ENCODE assay signal across 8 mouse cellular contexts in the genomic region with DNA sequence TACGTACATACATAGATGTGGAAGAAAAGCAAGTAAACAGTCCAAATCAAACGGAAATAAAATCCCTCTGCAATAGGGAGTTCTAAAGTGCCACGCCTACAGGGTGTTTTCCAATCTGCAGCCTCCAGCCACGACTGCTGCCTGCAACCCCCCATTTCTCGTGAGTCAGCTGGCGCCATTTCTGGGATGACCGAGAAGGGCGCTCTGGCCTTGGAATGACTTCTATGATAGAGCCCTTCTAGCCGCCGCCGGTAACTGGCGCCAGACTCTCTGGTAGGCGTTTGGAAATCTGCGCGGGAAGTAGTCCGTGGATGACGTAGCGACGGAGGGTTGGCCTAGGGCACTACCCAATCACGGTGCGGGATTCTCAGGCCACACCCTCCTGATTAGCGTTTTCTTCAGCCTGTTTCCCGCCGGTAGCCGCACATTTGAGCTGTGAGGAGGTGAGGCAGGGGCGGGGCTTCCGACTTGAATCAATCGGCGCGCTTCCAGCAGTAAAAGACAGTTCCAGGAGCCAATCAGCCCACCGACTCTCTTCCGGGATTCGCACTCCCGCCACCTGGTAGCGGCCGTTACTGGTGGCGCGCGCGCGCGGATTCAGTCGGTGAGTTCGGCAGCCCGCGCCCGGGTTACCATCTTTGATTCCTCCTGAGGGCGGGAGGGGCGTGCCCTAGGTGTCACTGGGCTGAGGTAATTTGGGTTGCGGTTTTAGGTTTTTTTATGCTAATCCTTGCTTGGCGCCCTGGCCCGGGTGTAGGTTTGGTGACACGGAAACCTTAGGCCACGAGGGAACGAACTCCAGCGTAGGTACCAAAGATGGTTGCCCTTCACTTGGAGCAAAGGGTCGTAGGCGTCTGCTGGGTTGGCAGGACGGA. TPM values are rescaled to one million over a fixed set of nuclear protein-coding genes. Genes with fewer than 3 reads are reported as not detected.
A peak's percentile ranks its signal among the peaks of the same experiment; 100 is the strongest.
DNase-seq lines count a peak whose midpoint lies in the region; ATAC-seq and TF ChIP-seq lines count a peak whose summit lies in the region.

A gene (plus strand): TSS at position 440 of the 875 bp plus-strand sequence.

- DNase-seq in MEL (ENCODE audit: low read depth, low spot score) = peak; percentile 100
- DNase-seq in cerebellum, adult 2 months = peak; percentile 99 to 100
- DNase-seq in forebrain, postnatal 0 days = peak; percentile 100
- peak; percentile 99 for DNase-seq in heart, postnatal 4 days
- DNase-seq in layer of hippocampus, adult 8-10 months (ENCODE audit: low spot score in 2 of 2) = peak; percentile 100
- DNase-seq in ovary, adult 18-20 months (ENCODE audit: low spot score) = peak; percentile 99
- peak; percentile 100 for DNase-seq in thymus, postnatal 0 days (ENCODE audit: low spot score)

- peak within 1 kb of the TSS; percentile 98 for H3K27ac ChIP-seq in MEL (ENCODE audit: control insufficient read depth, low read depth, low read length)
- H3K27ac ChIP-seq in cerebellum, adult 2 months (ENCODE audit: insufficient read depth, low read length) = peak within 1 kb of the TSS; percentile 60
- H3K27ac ChIP-seq in forebrain, postnatal 0 days (ENCODE audit: low read depth, low read length) = peak within 1 kb of the TSS; percentile 67
- peak within 1 kb of the TSS; percentile 85 for H3K27ac ChIP-seq in lung, embryonic 15.5 days

- TF ChIP-seq RAD21 in MEL (IDR thresholded peaks at IDR 0.05; ENCODE audit: low read depth, low read length) = no peak

- WGBS in cerebellum, adult 2 months = under 1% methylated on average over 59 of the region's 59 CpGs
- under 1% methylated on average over 59 of the region's 59 CpGs for WGBS in forebrain, postnatal 0 days
- under 1% methylated on average over 59 of the region's 59 CpGs for WGBS in lung, embryonic 15.5 days

- peaks cover 35% of the 10 kb centered on the region for H3K79me2 ChIP-seq in MEL (ENCODE audit: control insufficient read depth, insufficient read depth, low read length, poor library complexity)

- no peak for TF ChIP-seq EP300 in MEL (IDR thresholded peaks at IDR 0.05; ENCODE audit: low read depth in 1 of 2, low read length in 2 of 2)

- no peak; a peak in 1 of 6 replicates for TF ChIP-seq CTCF in MEL (IDR thresholded peaks at IDR 0.05 in 2 of 3, conservative IDR thresholded peaks at IDR 0.05 in 1 of 3; ENCODE audit: control insufficient read depth in 1 of 3, insufficient read depth in 1 of 3, low read depth in 2 of 3, low read length in 3 of 3, poor library complexity in 1 of 3, severe bottlenecking in 1 of 3)
- no peak for TF ChIP-seq CTCF in cerebellum, adult 2 months (IDR thresholded peaks at IDR 0.05; ENCODE audit: borderline replicate concordance, insufficient read depth, low read depth, low read length)
- peak; percentile 63 for TF ChIP-seq CTCF in forebrain, postnatal 0 days (IDR thresholded peaks at IDR 0.05; ENCODE audit: low read depth)

- peak within 1 kb of the TSS; percentile 67 for H3K4me2 ChIP-seq in forebrain, postnatal 0 days (ENCODE audit: low read depth)
- H3K4me2 ChIP-seq in lung, embryonic 15.5 days = peak within 1 kb of the TSS; percentile 57

- peak within 1 kb of the TSS; percentile 52 to 84 for H3K4me3 ChIP-seq in MEL (ENCODE audit: control insufficient read depth in 1 of 2, insufficient read depth in 1 of 2, low read depth in 2 of 2, low read length in 2 of 2)
- peak within 1 kb of the TSS; percentile 85 for H3K4me3 ChIP-seq in cerebellum, adult 2 months (replicated peaks; ENCODE audit: insufficient read depth, low read depth, low read length)
- peak within 1 kb of the TSS; percentile 64 for H3K4me3 ChIP-seq in forebrain, postnatal 0 days (ENCODE audit: low read depth, low read length)
- H3K4me3 ChIP-seq in lung, embryonic 15.5 days = peak within 1 kb of the TSS; percentile 58

- no peaks in the 10 kb centered on the region for H3K9me3 ChIP-seq in MEL (replicated peaks; ENCODE audit: insufficient read depth, low read length)
- no peaks in the 10 kb centered on the region for H3K9me3 ChIP-seq in forebrain, postnatal 0 days (ENCODE audit: low read length)
- H3K9me3 ChIP-seq in lung, embryonic 15.5 days = no peaks in the 10 kb centered on the region

- H3K36me3 ChIP-seq in MEL (ENCODE audit: control insufficient read depth in 1 of 2, insufficient read depth in 2 of 2, low read length in 2 of 2) = peaks cover 0 to 23% of the 10 kb centered on the region in 2 experiments; a peak in 2 of 4 replicates
- H3K36me3 ChIP-seq in forebrain, postnatal 0 days (ENCODE audit: insufficient read depth) = peaks cover 13% of the 10 kb centered on the region
- peaks cover 22% of the 10 kb centered on the region for H3K36me3 ChIP-seq in lung, embryonic 15.5 days

- peak within 1 kb of the TSS; percentile 86 for H3K9ac ChIP-seq in MEL (ENCODE audit: control insufficient read depth, low read depth, low read length, poor library complexity, severe bottlenecking)
- H3K9ac ChIP-seq in forebrain, postnatal 0 days = peak within 1 kb of the TSS; percentile 53
- peak within 1 kb of the TSS; percentile 51 for H3K9ac ChIP-seq in lung, embryonic 15.5 days

- H3K27me3 ChIP-seq in MEL (ENCODE audit: control insufficient read depth in 1 of 2, insufficient read depth in 2 of 2, low read length in 2 of 2) = no peaks in the 10 kb centered on the region
- H3K27me3 ChIP-seq in cerebellum, adult 2 months (ENCODE audit: control insufficient read depth, insufficient read depth, low read length) = no peaks in the 10 kb centered on the region
- no peaks in the 10 kb centered on the region for H3K27me3 ChIP-seq in forebrain, postnatal 0 days (ENCODE audit: insufficient read depth, low read length)
- no peaks in the 10 kb centered on the region for H3K27me3 ChIP-seq in lung, embryonic 15.5 days

- H3K4me1 ChIP-seq in MEL (ENCODE audit: control insufficient read depth in 1 of 2, insufficient read depth in 2 of 2, low read length in 2 of 2) = peaks cover 0 to 22% of the 10 kb centered on the region in 2 experiments; a peak in 3 of 4 replicates
- H3K4me1 ChIP-seq in cerebellum, adult 2 months (ENCODE audit: control insufficient read depth, insufficient read depth, low read length) = peaks cover 3% of the 10 kb centered on the region; the same call in 1 of the 2 replicates
- peaks cover 10% of the 10 kb centered on the region; the same call in 1 of the 2 replicates for H3K4me1 ChIP-seq in forebrain, postnatal 0 days (ENCODE audit: insufficient read depth)
- peaks cover 15% of the 10 kb centered on the region; the same call in 1 of the 2 replicates for H3K4me1 ChIP-seq in lung, embryonic 15.5 days

- peak; percentile 72 to 73; a peak in 3 of 4 replicates for TF ChIP-seq POLR2A in MEL (IDR thresholded peaks at IDR 0.05; ENCODE audit: control insufficient read depth in 1 of 2, insufficient read depth in 1 of 2, low read depth in 1 of 2, low read length in 2 of 2, poor library complexity in 1 of 2)
- TF ChIP-seq POLR2A in cerebellum, adult 2 months (IDR thresholded peaks at IDR 0.05; ENCODE audit: borderline replicate concordance, insufficient read depth, low read length) = peak; percentile 69; the same call in 1 of the 2 replicates

- peak; percentile 89 for ATAC-seq in forebrain, postnatal 0 days
- peak; percentile 93 for ATAC-seq in lung, embryonic 15.5 days (ENCODE audit: borderline replicate concordance, extremely low read depth, low FRiP score, low TSS enrichment)

TF ChIP-seq in MEL, 35 proteins besides CTCF, POLR2A, EP300 and RAD21:
- TF ChIP-seq POLR2AphosphoS2 (IDR thresholded peaks at IDR 0.05; ENCODE audit: low read length) (no peak), POLR2AphosphoS5 (IDR thresholded peaks at IDR 0.05; ENCODE audit: borderline replicate concordance, low read depth, low read length) (0 out of 2 replicates have a peak, but pooled peaks have one; percentile 32), TAL1 (IDR thresholded peaks at IDR 0.05; ENCODE audit: low read length) (peak; percentile 64), GATA1 (IDR thresholded peaks at IDR 0.05; ENCODE audit: low read depth, low read length) (peak; percentile 12; the same call in 1 of the 2 replicates), TBP (IDR thresholded peaks at IDR 0.05; ENCODE audit: low read depth, low read length) (peak; percentile 85)

RNA-seq across cellular contexts. Expression of the gene that starts here (rescaled TPM):
- total RNA-seq in MEL (2012; rRNA removed) = 15.0 and 17.2 TPM in 2 replicates
- polyA plus RNA-seq in MEL (2012; ENCODE audit: insufficient read depth in 1 of 2, insufficient read length in 2 of 2, low read depth in 1 of 2, low replicate concordance in 2 of 2, missing spikeins in 1 of 2) = 10 to 100 TPM; 46.6 to 77.9 TPM
- 12.1 and 16.1 TPM in 2 replicates for polyA plus RNA-seq in cerebellum, adult 2 months (2012; rRNA removed)
- total RNA-seq in forebrain, postnatal 0 days (2014; rRNA removed) = 15.3 and 20.4 TPM in 2 replicates
- polyA plus RNA-seq in forebrain, postnatal 0 days (2015; fragmentation: Nextera tagmentation; extraction: Ambion mirVana) = 3.0 and 4.4 TPM in 2 replicates
- total RNA-seq in heart, postnatal 4 days (2021) = 10 to 100 TPM; 37.9 to 40.6 TPM
- total RNA-seq in layer of hippocampus, adult 8-10 months (2022) = 10 to 100 TPM; 16.9 to 20.1 (median 18.3) TPM
- 24.1 and 24.7 TPM in 2 replicates for polyA plus RNA-seq in lung, embryonic 15.5 days (2015; fragmentation: Nextera tagmentation; extraction: Ambion mirVana)
- polyA plus RNA-seq in thymus, postnatal 0 days (2015; fragmentation: Nextera tagmentation; extraction: Ambion mirVana) = 6.7 TPM in 2 replicates

Comparison
In these comparisons a context has a peak if more than half of its experiments do, and no peak if none do; other contexts are left out.
1. Peak in every context shown above with its lines: DNase-seq, ATAC-seq, H3K4me3 ChIP-seq and H3K27ac ChIP-seq.